Mouse (Mus musculus): ENCODE measurements around the gene Hbb-y.
"Not testable (repeated sequence)": the region's sequence is repeated elsewhere in the genome, so short reads cannot be mapped to it uniquely, and the experiment has no call there.

Hbb-y gene

GRCm38 (mm10) chr7:103812174-103812573 lies 40.8 kb downstream of the Hbb-y start:
- DNase-seq = no peak

- DNase-seq = no peak
These were observed 41.7 kb downstream of the Hbb-y start for GRCm38 (mm10) chr7:103811223-103811845.

DNA sequence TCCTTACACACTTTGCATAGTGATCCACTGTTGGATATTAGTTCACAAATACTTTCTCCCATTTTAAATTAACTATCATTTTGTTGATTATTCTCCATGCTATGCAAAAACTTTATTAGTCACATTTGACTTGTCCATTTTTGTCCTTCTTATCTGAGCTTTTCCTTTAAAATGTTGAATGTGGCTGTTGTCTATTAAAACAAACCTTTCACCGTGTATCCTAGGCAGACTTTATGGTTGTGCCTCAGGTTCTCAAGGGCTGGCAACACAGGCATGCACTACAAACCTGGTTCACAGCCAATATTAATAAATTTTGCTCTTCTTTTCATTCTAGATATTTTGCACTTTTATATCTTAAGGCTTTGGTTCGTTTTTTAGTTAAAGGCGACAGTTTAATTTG lies 42.3 kb downstream of the Hbb-y start:
- DNase-seq = no peak

DNA sequence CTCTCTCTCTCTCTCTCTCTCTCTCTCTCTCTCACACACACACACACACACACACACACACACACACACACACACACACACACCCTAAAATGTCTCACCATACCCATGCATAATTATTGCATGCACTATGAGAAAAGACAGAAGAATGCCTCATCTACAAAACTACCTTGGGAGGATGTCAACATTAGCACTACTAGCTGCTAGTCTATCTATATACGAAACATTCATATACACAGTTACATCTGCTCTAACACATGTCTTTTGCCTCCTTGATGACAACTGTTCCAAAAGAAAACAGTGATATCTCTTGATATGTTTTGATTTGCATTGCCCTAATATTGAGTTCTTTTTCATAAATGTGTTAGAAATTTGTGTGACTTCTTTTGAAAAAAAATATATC lies 42.7 kb downstream of the Hbb-y start:
- DNase-seq = no peak

DNA sequence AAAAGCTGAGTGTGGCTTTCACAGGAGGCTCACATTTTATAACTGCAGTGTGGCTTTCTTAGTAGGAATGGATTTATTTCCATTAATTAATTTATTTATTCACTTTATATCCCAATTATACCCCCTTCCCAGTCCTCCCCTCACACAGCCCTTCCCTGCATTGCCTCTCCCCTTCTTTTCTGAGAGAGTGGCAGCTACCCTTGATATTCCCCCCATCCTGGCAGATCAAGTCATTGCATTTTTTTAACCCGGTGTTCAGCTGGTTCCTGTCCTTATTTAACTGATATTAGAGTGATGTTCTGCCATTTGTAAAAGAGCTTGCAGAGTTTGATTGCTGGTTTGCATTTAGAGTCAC lies 43.2 kb downstream of the Hbb-y start:
- DNase-seq = no peak

GRCm38 (mm10) chr7:103808971-103809800 lies 43.8 kb downstream of the Hbb-y start:
- DNase-seq = no peak

GRCm38 (mm10) chr7:103808120-103808519 lies 44.9 kb downstream of the Hbb-y start:
- not testable (repeated sequence) for DNase-seq

- no peak for DNase-seq
These were observed 46.2 kb downstream of the Hbb-y start for GRCm38 (mm10) chr7:103806856-103807255.
